Mouse (Mus musculus) forebrain, embryonic 12.5 days (tissue): ENCODE measurements around the gene Wdcp. TPM values are rescaled to one million over a fixed set of nuclear protein-coding genes. Genes with fewer than 3 reads are reported as not detected.

Source experiments
- ATAC-seq: fragments of 200-750 bp; cut with Nextera tagmentation; 2 replicates; pipeline ENCODE4 v1.8.0; 2017; ENCODE audit warnings: moderate TSS enrichment; ENCODE audit not compliant: low FRiP score
- H3K27ac ChIP-seq: fragments of 300-500 bp; sonication (generic); 2 replicates; pipeline ENCODE4 v1.5.1; 2016; ENCODE audit warnings: mild to moderate bottlenecking
- H3K27me3 ChIP-seq: fragments of 300-500 bp; sonication (generic); 2 replicates; pipeline ENCODE4 v1.6.1; 2016; ENCODE audit warnings: mild to moderate bottlenecking
- H3K36me3 ChIP-seq: fragments of 300-500 bp; sonication (generic); replicated peaks from 2 replicates; pipeline ENCODE4 v1.6.1; 2016; ENCODE audit warnings: mild to moderate bottlenecking
- H3K4me1 ChIP-seq: fragments of 300-500 bp; sonication (generic); 2 replicates; pipeline ENCODE4 v1.6.1; 2016
- H3K4me2 ChIP-seq: fragments of 300-500 bp; sonication (generic); 2 replicates; pipeline ENCODE4 v1.6.1; 2016; ENCODE audit warnings: mild to moderate bottlenecking, moderate library complexity
- H3K4me3 ChIP-seq: fragments of 300-500 bp; sonication (generic); replicated peaks from 2 replicates; pipeline ENCODE4 v1.5.1; 2016; ENCODE audit warnings: mild to moderate bottlenecking
- H3K9ac ChIP-seq: fragments of 300-500 bp; sonication (generic); 2 replicates; pipeline ENCODE4 v1.6.1; 2016; ENCODE audit warnings: mild to moderate bottlenecking
- H3K9me3 ChIP-seq: fragments of 300-500 bp; sonication (generic); 2 replicates; pipeline ENCODE4 v1.6.1; 2016
- WGBS: fragments of 180-500 bp; shearing (Covaris S2); methylation state at CpG from one replicate; pipeline ENCODE4 v1.1.7; 2016; 5-methylcytosine and 5-hydroxymethylcytosine counted together
- polyA plus RNA-seq: library from polyadenylated mRNA; unstranded; fragments of >200 nt; fragmentation: Nextera tagmentation; extraction: Ambion mirVana; gene quantifications from 2 replicates; pipeline ENCODE4 v1.2.1, GENCODE M21; 2016

The Wdcp gene
- polyA plus RNA-seq, 1 experiment from 2014 or later, result 19.0 TPM

GRCm38 (mm10) chr12:4841392-4841887 is 1.7 kb upstream of the Wdcp start, which contains the start of gene Fkbp1b:
Gene Fkbp1b, minus strand, starts transcription at chr12:4841591.
- WGBS, result under 1% methylated on average over 37 of the region's 37 CpGs
- no peak within 1 kb of the TSS for H3K27ac ChIP-seq
- peak; percentile 61 for ATAC-seq
- peak within 1 kb of the TSS; percentile 68 for H3K9ac ChIP-seq
- H3K4me1 ChIP-seq, result peaks cover 26% of the 10 kb centered on the region
- H3K4me3 ChIP-seq, result peak within 1 kb of the TSS; percentile 76
- no peaks in the 10 kb centered on the region for H3K9me3 ChIP-seq
- no peaks in the 10 kb centered on the region for H3K36me3 ChIP-seq
- peaks cover 32% of the 10 kb centered on the region for H3K27me3 ChIP-seq
- H3K4me2 ChIP-seq, result peak within 1 kb of the TSS; percentile 94

- 0 out of 2 replicates have a peak, but pooled peaks have one; percentile 7 for ATAC-seq
- H3K4me2 ChIP-seq, result no peak overlapping the region
Observed at GRCm38 (mm10) chr12:4842456-4842855, 647 bp upstream of the Wdcp start.

GRCm38 (mm10) chr12:4843741-4844140 is 638 bp downstream of the Wdcp start:
- Histone ChIP-seq H3K4me1 (peaks cover 26% of the 10 kb centered on the region), H3K36me3 (peaks cover under 1% of the 10 kb centered on the region; the same call in 1 of the 2 replicates), H3K27ac (no peak overlapping the region), H3K9ac (peak overlapping the region; percentile 57), H3K9me3 (no peaks in the 10 kb centered on the region), H3K27me3 (peaks cover 32% of the 10 kb centered on the region), H3K4me3 (peak overlapping the region; percentile 68), H3K4me2 (peak overlapping the region; percentile 75)
- WGBS, result 1% methylated on average over 12 of the region's 12 CpGs
- peak; percentile 57; the same call in 1 of the 2 replicates for ATAC-seq

More at GRCm38 (mm10) chr12:4842456-4842855, 647 bp upstream of the Wdcp start:
- Histone ChIP-seq H3K4me3 (no peak overlapping the region), H3K36me3 (no peaks in the 10 kb centered on the region), H3K27ac (no peak overlapping the region), H3K27me3 (peaks cover 32% of the 10 kb centered on the region), H3K9ac (no peak overlapping the region), H3K4me1 (peaks cover 26% of the 10 kb centered on the region), H3K9me3 (no peaks in the 10 kb centered on the region)
- 86% methylated on average over 8 of the region's 8 CpGs for WGBS

GRCm38 (mm10) chr12:4856160-4856559 is 13.1 kb downstream of the Wdcp start:
- H3K27ac ChIP-seq, result no peak overlapping the region
- ATAC-seq, result no peak
- WGBS, result 97% methylated on average over 5 of the region's 5 CpGs
- H3K4me1 ChIP-seq, result no peaks in the 10 kb centered on the region
- no peaks in the 10 kb centered on the region for H3K9me3 ChIP-seq
- no peaks in the 10 kb centered on the region for H3K27me3 ChIP-seq
- H3K4me3 ChIP-seq, result no peak overlapping the region
- peaks cover 35% of the 10 kb centered on the region for H3K36me3 ChIP-seq
- H3K9ac ChIP-seq, result no peak overlapping the region
- no peak overlapping the region for H3K4me2 ChIP-seq

- peaks cover 30% of the 10 kb centered on the region for H3K36me3 ChIP-seq
Observed at GRCm38 (mm10) chr12:4856834-4857233, 13.7 kb downstream of the Wdcp start.

GRCm38 (mm10) chr12:4859241-4859914 is 16.3 kb downstream of the Wdcp start:
- no peak overlapping the region for H3K27ac ChIP-seq
- no peak for ATAC-seq
- H3K4me1 ChIP-seq, result peaks cover 2% of the 10 kb centered on the region; the same call in 1 of the 2 replicates
- H3K9ac ChIP-seq, result no peak overlapping the region
- no peaks in the 10 kb centered on the region for H3K9me3 ChIP-seq
- H3K4me3 ChIP-seq, result no peak overlapping the region
- peaks cover 19% of the 10 kb centered on the region for H3K36me3 ChIP-seq
- no peaks in the 10 kb centered on the region for H3K27me3 ChIP-seq
- H3K4me2 ChIP-seq, result no peak overlapping the region
- 67% methylated on average over 11 of the region's 11 CpGs for WGBS

More at GRCm38 (mm10) chr12:4856834-4857233, 13.7 kb downstream of the Wdcp start:
- no peaks in the 10 kb centered on the region for H3K27me3 ChIP-seq
- H3K27ac ChIP-seq, result no peak overlapping the region
- no peaks in the 10 kb centered on the region for H3K4me1 ChIP-seq
- ATAC-seq, result no peak
- 93% methylated on average over 2 of the region's 2 CpGs for WGBS
- H3K9ac ChIP-seq, result no peak overlapping the region
- H3K4me2 ChIP-seq, result no peak overlapping the region
- no peak overlapping the region for H3K4me3 ChIP-seq
- H3K9me3 ChIP-seq, result no peaks in the 10 kb centered on the region

GRCm38 (mm10) chr12:4862672-4863071 is 19.6 kb downstream of the Wdcp start:
- Histone ChIP-seq H3K27me3 (no peaks in the 10 kb centered on the region), H3K9ac (no peak overlapping the region), H3K4me1 (peaks cover 3% of the 10 kb centered on the region; the same call in 1 of the 2 replicates), H3K36me3 (0 out of 2 replicates have a peak, but pooled peaks cover 4% of the 10 kb centered on the region), H3K4me3 (no peak overlapping the region), H3K9me3 (no peaks in the 10 kb centered on the region), H3K27ac (no peak overlapping the region), H3K4me2 (no peak overlapping the region)
- no peak for ATAC-seq
- 94% methylated on average over 4 of the region's 4 CpGs for WGBS

GRCm38 (mm10) chr12:4863654-4864337 is 20.7 kb downstream of the Wdcp start:
- H3K27ac ChIP-seq, result no peak overlapping the region
- no peaks in the 10 kb centered on the region for H3K9me3 ChIP-seq
- no peak overlapping the region for H3K4me2 ChIP-seq
- H3K9ac ChIP-seq, result no peak overlapping the region
- 78% methylated on average over 4 of the region's 4 CpGs for WGBS
- no peak overlapping the region for H3K4me3 ChIP-seq
- no peak; the same call in 1 of the 2 replicates for ATAC-seq
- no peaks in the 10 kb centered on the region for H3K27me3 ChIP-seq
- peaks cover 3% of the 10 kb centered on the region; the same call in 1 of the 2 replicates for H3K4me1 ChIP-seq
- no peaks in the 10 kb centered on the region for H3K36me3 ChIP-seq

- ATAC-seq, result no peak
- H3K36me3 ChIP-seq, result no peaks in the 10 kb centered on the region
- H3K27me3 ChIP-seq, result no peaks in the 10 kb centered on the region
- H3K9ac ChIP-seq, result no peak overlapping the region
- WGBS, result 77% methylated on average over 4 of the region's 4 CpGs
- H3K4me1 ChIP-seq, result peaks cover 3% of the 10 kb centered on the region; the same call in 1 of the 2 replicates
- H3K27ac ChIP-seq, result no peak overlapping the region
- no peak overlapping the region for H3K4me3 ChIP-seq
- H3K9me3 ChIP-seq, result no peaks in the 10 kb centered on the region
- no peak overlapping the region for H3K4me2 ChIP-seq
Observed at GRCm38 (mm10) chr12:4864338-4864690, 21.2 kb downstream of the Wdcp start.

GRCm38 (mm10) chr12:4868924-4869323 is 25.8 kb downstream of the Wdcp start:
- peaks cover 6% of the 10 kb centered on the region for H3K4me1 ChIP-seq
- WGBS, result 82% methylated on average over 8 of the region's 8 CpGs

GRCm38 (mm10) chr12:4871260-4871659 is 28.2 kb downstream of the Wdcp start:
- H3K9ac ChIP-seq, result no peak overlapping the region
- no peak overlapping the region for H3K4me3 ChIP-seq
- H3K4me2 ChIP-seq, result no peak overlapping the region
- 95% methylated on average over 5 of the region's 5 CpGs for WGBS
- no peaks in the 10 kb centered on the region for H3K36me3 ChIP-seq
- H3K9me3 ChIP-seq, result no peaks in the 10 kb centered on the region
- ATAC-seq, result no peak
- H3K4me1 ChIP-seq, result peaks cover 10% of the 10 kb centered on the region
- H3K27ac ChIP-seq, result no peak overlapping the region
- H3K27me3 ChIP-seq, result peaks cover 14% of the 10 kb centered on the region

More at GRCm38 (mm10) chr12:4868924-4869323, 25.8 kb downstream of the Wdcp start:
- H3K4me3 ChIP-seq, result no peak overlapping the region
- no peak overlapping the region for H3K9ac ChIP-seq
- no peak for ATAC-seq
- peaks cover 14% of the 10 kb centered on the region for H3K27me3 ChIP-seq
- no peak overlapping the region for H3K27ac ChIP-seq
- H3K9me3 ChIP-seq, result no peaks in the 10 kb centered on the region
- H3K4me2 ChIP-seq, result no peak overlapping the region
- H3K36me3 ChIP-seq, result no peaks in the 10 kb centered on the region

GRCm38 (mm10) chr12:4872273-4872672 is 29.2 kb downstream of the Wdcp start:
- Histone ChIP-seq H3K27me3 (peaks cover 14% of the 10 kb centered on the region), H3K4me1 (peaks cover 10% of the 10 kb centered on the region), H3K4me2 (no peak overlapping the region), H3K4me3 (no peak overlapping the region), H3K27ac (no peak overlapping the region), H3K9ac (no peak overlapping the region), H3K36me3 (no peaks in the 10 kb centered on the region), H3K9me3 (no peaks in the 10 kb centered on the region)
- 54% methylated on average over 4 of the region's 4 CpGs for whole genome bisulfite sequencing
- no peak for ATAC-seq
